Mouse (Mus musculus) intestine, embryonic 14.5 days (tissue): ENCODE results near the gene Hoxb5. TPM values are rescaled to one million over a fixed set of nuclear protein-coding genes. Genes with fewer than 3 reads are reported as not detected.

Experiments used
- ATAC-seq: fragments of 200-750 bp; cut with Nextera tagmentation; replicated peaks from 2 replicates; pipeline ENCODE4 v1.8.0; 2017; ENCODE audit warnings: low read depth, moderate number of reproducible peaks, moderate TSS enrichment, moderate library complexity; ENCODE audit not compliant: low FRiP score, low TSS enrichment
- DNase-seq: peaks from one replicate; pipeline ENCODE4 v3.0.0-alpha.2; 2018; ENCODE audit warnings: low spot score
- H3K27ac ChIP-seq: fragments of 300-500 bp; sonication (generic); 2 replicates; pipeline ENCODE4 v1.5.1; 2014; ENCODE audit warnings: low read depth, mild to moderate bottlenecking, control low read depth
- H3K27me3 ChIP-seq: fragments of 300-500 bp; sonication (generic); replicated peaks from 2 replicates; pipeline ENCODE4 v1.6.1; 2014; ENCODE audit warnings: low read length, control low read depth; ENCODE audit not compliant: control insufficient read depth, insufficient read depth
- H3K36me3 ChIP-seq: fragments of 300-500 bp; sonication (generic); 2 replicates; pipeline ENCODE4 v1.6.1; 2014; ENCODE audit warnings: low read length, control low read depth; ENCODE audit not compliant: control insufficient read depth, insufficient read depth
- H3K4me1 ChIP-seq: fragments of 300-500 bp; sonication (generic); replicated peaks from 2 replicates; pipeline ENCODE4 v1.6.1; 2014; ENCODE audit warnings: low read length, control low read depth, mixed read lengths; ENCODE audit not compliant: control insufficient read depth, insufficient read depth
- H3K4me2 ChIP-seq: fragments of 300-500 bp; sonication (generic); 2 replicates; pipeline ENCODE4 v1.6.1; 2014; ENCODE audit warnings: low read length
- H3K4me3 ChIP-seq: fragments of 300-500 bp; sonication (generic); 2 replicates; pipeline ENCODE4 v1.5.1; 2014; ENCODE audit warnings: low read depth, low read length, control low read depth, mixed read lengths
- H3K9ac ChIP-seq: fragments of 300-500 bp; sonication (generic); 2 replicates; pipeline ENCODE4 v1.6.1; 2014; ENCODE audit warnings: mild to moderate bottlenecking, low read length
- H3K9me3 ChIP-seq: fragments of 300-500 bp; sonication (generic); 2 replicates; pipeline ENCODE4 v1.6.1; 2016; ENCODE audit warnings: low read length, control low read depth; ENCODE audit not compliant: control insufficient read depth
- WGBS: fragments of 180-500 bp; shearing (Covaris S2); extraction: QIAGEN DNeasy Blood & Tissue Kit; methylation state at CpG from one replicate; pipeline ENCODE4 v1.1.7; 2014; 5-methylcytosine and 5-hydroxymethylcytosine counted together
- polyA plus RNA-seq: library from polyadenylated mRNA; unstranded; fragments of >200 nt; fragmentation: Nextera tagmentation; extraction: Ambion mirVana; gene quantifications from 2 replicates; pipeline ENCODE4 v1.2.1, GENCODE M21; 2014

The Hoxb5 gene
- polyA plus RNA-seq, 1 experiment from 2014 or later: 49.6 TPM

- no peak for ATAC-seq
- Histone ChIP-seq H3K36me3 (peaks cover 8% of the 10 kb centered on the region; the same call in 1 of the 2 replicates), H3K4me3 (no peak overlapping the region), H3K9me3 (no peaks in the 10 kb centered on the region), H3K27me3 (no peaks in the 10 kb centered on the region), H3K4me1 (peaks cover 55% of the 10 kb centered on the region), H3K27ac (peak overlapping the region; percentile 99), H3K4me2 (peak overlapping the region; percentile 83), H3K9ac (peak overlapping the region; percentile 87)
- peak; percentile 56 for DNase-seq
- WGBS: 45% methylated on average over 2 of the region's 2 CpGs
Measured at GRCm38 (mm10) chr11:96350791-96351190, 47.7 kb downstream of the Hoxb5 start.

- 10% methylated on average over 11 of the region's 11 CpGs for WGBS
- H3K4me1 ChIP-seq: peaks cover 50% of the 10 kb centered on the region
- peak overlapping the region; percentile 99 for H3K27ac ChIP-seq
- peak overlapping the region; percentile 87 for H3K9ac ChIP-seq
- H3K4me2 ChIP-seq: peak overlapping the region; percentile 83
- ATAC-seq (0 out of 2 replicates have a peak, but pooled peaks have one; percentile 34), DNase-seq (peak; percentile 84)
- H3K4me3 ChIP-seq: peak overlapping the region; percentile 50
- H3K27me3 ChIP-seq: no peaks in the 10 kb centered on the region
- H3K9me3 ChIP-seq: no peaks in the 10 kb centered on the region
- H3K36me3 ChIP-seq: peaks cover 8% of the 10 kb centered on the region; the same call in 1 of the 2 replicates
Measured at GRCm38 (mm10) chr11:96351312-96351711, 48.2 kb downstream of the Hoxb5 start.

- DNase-seq (peak; percentile 86), ATAC-seq (peak; percentile 57)
- peak overlapping the region; percentile 99 for H3K27ac ChIP-seq
- H3K36me3 ChIP-seq: peaks cover 8% of the 10 kb centered on the region; the same call in 1 of the 2 replicates
- no peaks in the 10 kb centered on the region for H3K9me3 ChIP-seq
- 6% methylated on average over 22 of the region's 22 CpGs for WGBS
- no peaks in the 10 kb centered on the region for H3K27me3 ChIP-seq
- H3K4me3 ChIP-seq: peak overlapping the region; percentile 50
- peak overlapping the region; percentile 87 for H3K9ac ChIP-seq
- peak overlapping the region; percentile 83 for H3K4me2 ChIP-seq
- H3K4me1 ChIP-seq: peaks cover 44% of the 10 kb centered on the region
Measured at GRCm38 (mm10) chr11:96351831-96352230, 48.7 kb downstream of the Hoxb5 start.

- WGBS: under 1% methylated on average over 75 of the region's 75 CpGs
- Histone ChIP-seq H3K4me3 (peak overlapping the region; percentile 50), H3K4me1 (peaks cover 38% of the 10 kb centered on the region), H3K27ac (peak overlapping the region; percentile 99), H3K27me3 (no peaks in the 10 kb centered on the region), H3K9me3 (no peaks in the 10 kb centered on the region), H3K36me3 (peaks cover 8% of the 10 kb centered on the region; the same call in 1 of the 2 replicates), H3K4me2 (peak overlapping the region; percentile 83), H3K9ac (peak overlapping the region; percentile 87)
- peak; percentile 89 for DNase-seq
- no peak for ATAC-seq
Measured at GRCm38 (mm10) chr11:96352691-96353521, 49.8 kb downstream of the Hoxb5 start.

GRCm38 (mm10) chr11:96353522-96353841 lies 50.3 kb downstream of the Hoxb5 start:
- no peak for ATAC-seq
- Histone ChIP-seq H3K4me3 (peak overlapping the region; percentile 50), H3K4me2 (peak overlapping the region; percentile 83), H3K4me1 (peaks cover 32% of the 10 kb centered on the region), H3K27me3 (no peaks in the 10 kb centered on the region), H3K27ac (peak overlapping the region; percentile 99), H3K9ac (peak overlapping the region; percentile 87), H3K36me3 (peaks cover 8% of the 10 kb centered on the region; the same call in 1 of the 2 replicates), H3K9me3 (no peaks in the 10 kb centered on the region)
- DNase-seq: no peak
- 3% methylated on average over 14 of the region's 14 CpGs for WGBS

- peak overlapping the region; percentile 87 for H3K9ac ChIP-seq
- H3K4me3 ChIP-seq: peak overlapping the region; percentile 50
- H3K9me3 ChIP-seq: no peaks in the 10 kb centered on the region
- no peak for ATAC-seq
- 11% methylated on average over 8 of the region's 8 CpGs for WGBS
- H3K4me2 ChIP-seq: peak overlapping the region; percentile 83
- peak; percentile 78 for DNase-seq
- H3K36me3 ChIP-seq: peaks cover 8% of the 10 kb centered on the region; the same call in 1 of the 2 replicates
- H3K4me1 ChIP-seq: peaks cover 27% of the 10 kb centered on the region
- H3K27ac ChIP-seq: peak overlapping the region; percentile 99
- H3K27me3 ChIP-seq: no peaks in the 10 kb centered on the region
Measured at GRCm38 (mm10) chr11:96353939-96354338, 50.8 kb downstream of the Hoxb5 start.

GRCm38 (mm10) chr11:96354376-96354775 lies 51.2 kb downstream of the Hoxb5 start:
- ATAC-seq (no peak), DNase-seq (peak; percentile 92)
- peak overlapping the region; percentile 87 for H3K9ac ChIP-seq
- 2% methylated on average over 25 of the region's 25 CpGs for WGBS
- peak overlapping the region; percentile 99 for H3K27ac ChIP-seq
- H3K36me3 ChIP-seq: peaks cover 8% of the 10 kb centered on the region; the same call in 1 of the 2 replicates
- H3K9me3 ChIP-seq: no peaks in the 10 kb centered on the region
- H3K4me2 ChIP-seq: peak overlapping the region; percentile 83
- peak overlapping the region; percentile 50 for H3K4me3 ChIP-seq
- H3K4me1 ChIP-seq: peaks cover 25% of the 10 kb centered on the region
- no peaks in the 10 kb centered on the region for H3K27me3 ChIP-seq

- no peak for ATAC-seq
- H3K9ac ChIP-seq: peak overlapping the region; percentile 87
- no peaks in the 10 kb centered on the region for H3K9me3 ChIP-seq
- 6% methylated on average over 9 of the region's 9 CpGs for WGBS
- peak overlapping the region; percentile 50 for H3K4me3 ChIP-seq
- DNase-seq: no peak
- peak overlapping the region; percentile 83 for H3K4me2 ChIP-seq
- H3K27me3 ChIP-seq: no peaks in the 10 kb centered on the region
- peaks cover 8% of the 10 kb centered on the region; the same call in 1 of the 2 replicates for H3K36me3 ChIP-seq
- H3K27ac ChIP-seq: peak overlapping the region; percentile 99
- H3K4me1 ChIP-seq: peaks cover 20% of the 10 kb centered on the region
Measured at GRCm38 (mm10) chr11:96354801-96355311, 51.7 kb downstream of the Hoxb5 start.
